Mouse (Mus musculus) small intestine, adult 2 months (tissue): ENCODE data around the gene P2rx3. TPM values are rescaled to one million over a fixed set of nuclear protein-coding genes. Genes with fewer than 3 reads are reported as not detected.
A peak's percentile ranks its signal among the peaks of the same experiment; 100 is the strongest.

Experiments
- H3K27ac ChIP-seq: fragments of 200-500 bp; 2 replicates; pipeline ENCODE4 v1.5.1; 2012; ENCODE audit warnings: low read depth, low read length, control low read depth, inconsistent platforms; ENCODE audit not compliant: insufficient read depth
- H3K27me3 ChIP-seq: fragments of 200-500 bp; 2 replicates; pipeline ENCODE4 v1.6.1; 2012; ENCODE audit warnings: mild to moderate bottlenecking, moderate library complexity, low read length, inconsistent platforms; ENCODE audit not compliant: control insufficient read depth, insufficient read depth
- H3K36me3 ChIP-seq: fragments of 200-500 bp; 2 replicates; pipeline ENCODE4 v1.6.1; 2012; ENCODE audit warnings: mild to moderate bottlenecking, low read length, control low read depth, inconsistent platforms; ENCODE audit not compliant: control insufficient read depth, insufficient read depth
- H3K4me1 ChIP-seq: fragments of 200-500 bp; 2 replicates; pipeline ENCODE4 v1.6.1; 2012; ENCODE audit warnings: low read length, inconsistent platforms, mixed read lengths; ENCODE audit not compliant: control insufficient read depth, insufficient read depth, insufficient read length
- H3K4me3 ChIP-seq: fragments of 200-500 bp; 2 replicates; pipeline ENCODE4 v1.5.1; 2012; ENCODE audit warnings: low read depth, mild to moderate bottlenecking, control low read depth, inconsistent platforms, low read length, moderate library complexity
- CTCF ChIP-seq: fragments of 200-500 bp; IDR thresholded peaks from 2 replicates; pipeline ENCODE4 v1.5.1; 2012; ENCODE audit warnings: low read depth, mild to moderate bottlenecking, control low read depth, inconsistent platforms, low read length, moderate library complexity, mixed read lengths; ENCODE audit not compliant: insufficient replicate concordance, insufficient read length; ENCODE audit errors: extremely low read depth
- POLR2A ChIP-seq: fragments of 200-500 bp; IDR thresholded peaks from 2 replicates; pipeline ENCODE4 v1.6.1; 2012; ENCODE audit warnings: low read depth, mild to moderate bottlenecking, control low read depth, inconsistent platforms, low read length, moderate library complexity
- WGBS: fragments of 180-500 bp; shearing (Covaris S2); methylation state at CpG from one replicate; pipeline ENCODE4 v1.1.7; 2018; 5-methylcytosine and 5-hydroxymethylcytosine counted together
- polyA plus RNA-seq: library from polyadenylated mRNA; depleted of rRNA; stranded (reverse); fragments of >200 nt; gene quantifications from 2 replicates; pipeline ENCODE4 v1.2.3, GENCODE M21; 2012; rRNA removed

P2rx3 gene
- 0.16 and 0.17 TPM in 2 replicates for polyA plus RNA-seq

DNA sequence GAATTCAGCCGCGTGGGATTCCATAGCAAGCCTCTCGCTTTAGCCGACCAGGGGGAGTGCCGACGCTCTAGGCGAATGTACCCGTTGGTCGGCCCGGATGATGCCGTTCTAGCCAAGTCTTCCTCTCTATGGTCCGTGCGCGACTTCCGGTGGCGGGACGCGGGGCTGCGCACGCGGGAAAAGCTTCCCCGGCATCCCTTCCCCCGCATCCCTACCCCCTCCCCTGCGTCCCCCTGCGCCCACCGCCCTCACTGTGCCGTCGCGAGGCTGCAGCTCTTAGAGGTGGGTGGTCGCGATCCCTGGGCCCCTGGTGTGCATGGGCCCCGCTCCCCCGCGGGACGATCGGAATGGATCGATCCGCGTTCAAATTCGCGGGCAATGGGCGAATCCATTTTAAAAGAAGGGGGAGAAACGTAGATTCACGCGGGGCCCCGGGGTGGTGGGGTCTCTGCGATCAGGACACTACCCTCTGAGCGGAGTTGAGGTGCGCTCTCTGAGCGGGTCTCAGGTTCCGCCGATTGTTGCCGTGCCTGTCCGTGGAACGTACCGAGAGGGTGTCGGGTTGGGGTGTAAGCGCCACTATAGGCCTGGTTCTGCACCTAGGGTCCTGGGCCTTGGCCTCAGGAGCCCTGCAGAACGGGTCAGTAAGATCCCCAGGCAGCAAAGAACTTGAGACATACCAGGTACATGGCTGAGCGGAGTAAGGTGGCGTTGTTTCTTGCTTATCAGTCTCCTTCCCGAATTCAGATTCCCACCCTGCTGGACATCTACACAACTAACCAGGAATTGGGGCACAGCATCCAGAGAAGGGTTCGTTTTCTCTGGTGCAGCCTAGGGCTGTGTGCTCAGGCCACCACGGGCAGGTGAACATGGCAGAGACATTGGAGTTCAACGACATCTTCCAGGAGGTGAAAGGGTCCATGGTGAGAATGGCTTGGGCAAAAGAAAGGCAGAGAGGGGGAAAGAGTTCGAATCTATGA, at the start of gene P2rx3, which contains the start of gene Ssrp1:
Gene P2rx3 (minus strand): TSS at position 416 of the 980 bp plus-strand sequence.
Gene Ssrp1 (plus strand): TSS at position 188 of the 980 bp plus-strand sequence.
- under 1% methylated on average over 66 of the region's 66 CpGs for WGBS
- peaks cover 28% of the 10 kb centered on the region for H3K36me3 ChIP-seq
- H3K27me3 ChIP-seq = no peaks in the 10 kb centered on the region
- peak within 1 kb of the TSS; percentile 89 for H3K4me3 ChIP-seq
- H3K27ac ChIP-seq = peak within 1 kb of the TSS; percentile 63
- TF ChIP-seq POLR2A = peak; percentile 30; the same call in 1 of the 2 replicates
- peak; percentile 5; the same call in 1 of the 2 replicates for TF ChIP-seq CTCF
- peaks cover 8% of the 10 kb centered on the region; the same call in 1 of the 2 replicates for H3K4me1 ChIP-seq

- Histone ChIP-seq H3K36me3 (peaks cover 20% of the 10 kb centered on the region), H3K27me3 (no peaks in the 10 kb centered on the region), H3K4me1 (peaks cover 9% of the 10 kb centered on the region; the same call in 1 of the 2 replicates), H3K4me3 (no peak overlapping the region), H3K27ac (no peak overlapping the region)
- no peak for TF ChIP-seq POLR2A
- TF ChIP-seq CTCF = no peak
- 79% methylated on average over 5 of the region's 5 CpGs for WGBS
Observed at GRCm38 (mm10) chr2:85073751-85074150, 36.5 kb upstream of the P2rx3 start.

DNA sequence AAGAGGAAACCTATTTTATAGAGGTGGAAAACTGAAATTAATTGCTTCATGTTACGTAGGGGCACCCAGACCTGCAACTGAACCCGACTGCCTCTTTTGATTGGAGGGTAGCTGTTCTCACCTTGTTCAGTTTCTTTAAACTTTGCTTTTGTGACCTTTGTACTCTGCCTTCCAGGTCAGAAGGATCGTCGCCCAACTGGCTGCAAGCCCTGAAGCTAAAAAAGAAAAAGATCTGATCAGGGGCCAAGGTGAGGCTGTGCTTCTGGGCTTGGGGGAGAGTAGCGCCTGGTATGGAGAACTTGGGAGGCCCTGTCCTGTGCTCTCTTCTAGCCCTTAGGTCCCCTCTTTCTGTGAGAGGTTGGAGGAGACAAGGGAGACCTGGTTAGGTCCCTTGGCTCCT, 34.7 kb upstream of the P2rx3 start:
- Histone ChIP-seq H3K27me3 (no peaks in the 10 kb centered on the region), H3K27ac (no peak overlapping the region), H3K36me3 (peaks cover 20% of the 10 kb centered on the region), H3K4me1 (peaks cover 23% of the 10 kb centered on the region; the same call in 1 of the 2 replicates), H3K4me3 (no peak overlapping the region)
- no peak for TF ChIP-seq POLR2A
- TF ChIP-seq CTCF = no peak
- 36% methylated on average over 5 of the region's 5 CpGs for WGBS

DNA sequence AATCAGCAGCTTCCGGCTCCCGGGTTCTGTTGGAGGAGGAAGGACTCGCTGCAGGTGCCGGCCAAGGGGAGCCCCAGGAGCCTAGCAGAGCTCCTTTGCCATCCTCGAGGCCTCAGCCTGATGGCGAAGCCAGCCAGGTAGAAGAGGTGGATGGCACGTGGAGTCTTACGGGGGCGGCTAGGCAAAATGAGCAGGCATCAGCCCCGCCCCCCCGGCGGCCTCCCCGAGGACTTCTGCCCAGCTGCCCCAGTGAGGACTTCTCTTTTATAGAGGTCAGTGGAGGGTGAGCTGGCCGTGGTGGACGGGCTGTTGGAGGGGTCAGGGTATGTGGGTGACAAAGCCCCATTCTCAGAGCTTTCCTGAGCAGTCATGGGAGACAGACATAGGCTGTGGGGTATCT, 32.8 kb upstream of the P2rx3 start:
- 92% methylated on average over 15 of the region's 15 CpGs for WGBS
- peaks cover 27% of the 10 kb centered on the region for H3K36me3 ChIP-seq

GRCm38 (mm10) chr2:85068626-85069025, 31.4 kb upstream of the P2rx3 start:
- no peak overlapping the region for H3K4me3 ChIP-seq
- H3K27ac ChIP-seq = no peak overlapping the region; the same call in 1 of the 2 replicates
- no peaks in the 10 kb centered on the region for H3K27me3 ChIP-seq
- TF ChIP-seq POLR2A (no peak), CTCF (no peak)
- 95% methylated on average over 2 of the region's 2 CpGs for WGBS
- peaks cover 39% of the 10 kb centered on the region for H3K36me3 ChIP-seq
- H3K4me1 ChIP-seq = peaks cover 23% of the 10 kb centered on the region

More for the DNA sequence above, 32.8 kb upstream of the P2rx3 start:
- Histone ChIP-seq H3K27ac (no peak overlapping the region), H3K27me3 (no peaks in the 10 kb centered on the region), H3K4me3 (no peak overlapping the region), H3K4me1 (peaks cover 23% of the 10 kb centered on the region)
- no peak for TF ChIP-seq POLR2A
- no peak for TF ChIP-seq CTCF

DNA sequence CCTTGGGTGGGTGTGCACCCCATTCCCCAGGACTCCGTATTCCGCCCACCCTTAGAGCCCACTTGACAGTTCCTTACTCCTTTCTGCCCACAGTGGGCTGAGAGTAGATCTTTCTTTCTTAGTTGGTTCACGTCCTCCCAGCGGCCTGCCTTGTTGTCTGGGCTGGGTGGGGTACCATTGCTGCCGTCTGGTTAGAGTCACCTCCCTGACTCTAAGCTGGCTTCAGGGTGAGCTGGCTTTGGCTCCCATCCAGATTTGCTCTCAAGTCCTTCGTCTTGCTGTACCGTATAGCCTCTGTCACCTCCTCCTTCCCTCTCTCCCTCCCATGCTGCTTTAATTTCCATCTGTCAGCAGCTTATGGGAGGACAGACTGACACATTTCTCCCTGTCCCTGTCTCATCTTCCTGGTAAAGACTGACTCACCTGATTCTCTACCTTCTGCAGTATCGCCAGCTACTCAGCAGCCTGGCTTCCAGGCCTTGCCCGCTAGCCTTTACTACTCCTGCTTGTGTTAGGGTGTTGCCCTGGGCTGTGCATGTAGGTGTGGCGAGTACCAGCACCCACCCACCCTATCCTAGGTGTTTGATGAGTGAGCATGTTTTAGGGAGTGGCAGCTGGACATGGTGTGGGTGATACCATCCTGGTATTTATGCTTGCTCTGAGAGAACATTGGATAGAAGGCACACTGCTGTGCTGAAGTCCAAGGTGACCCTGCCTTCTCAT, 30.8 kb upstream of the P2rx3 start:
- no peak overlapping the region for H3K4me3 ChIP-seq
- peaks cover 23% of the 10 kb centered on the region for H3K4me1 ChIP-seq
- peaks cover 41% of the 10 kb centered on the region for H3K36me3 ChIP-seq
- no peaks in the 10 kb centered on the region for H3K27me3 ChIP-seq
- peak overlapping the region; percentile 34 for H3K27ac ChIP-seq
- TF ChIP-seq POLR2A = no peak
- no peak for TF ChIP-seq CTCF
- 54% methylated on average over 10 of the region's 10 CpGs for WGBS
